ENCODE assay signal across 24 mouse cellular contexts in the genomic region with DNA sequence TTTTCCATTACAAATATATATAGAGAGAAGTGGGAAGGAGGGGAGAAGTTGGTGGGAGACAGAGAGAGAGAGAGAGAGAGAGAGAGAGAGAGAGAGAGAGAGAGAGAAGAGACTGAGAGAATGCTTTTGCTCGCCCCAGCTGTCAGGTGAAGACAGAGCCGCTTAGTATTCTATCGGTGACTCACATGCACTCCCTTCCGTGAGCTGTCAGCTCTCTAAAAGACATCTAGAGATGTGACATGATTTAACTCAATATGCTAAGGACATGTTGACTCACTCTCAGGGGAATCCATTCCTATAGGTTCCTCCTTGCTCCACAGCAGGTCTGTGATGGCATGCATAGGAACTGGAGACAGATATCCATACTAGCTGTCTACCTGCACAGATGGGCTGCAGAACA.
DNase-seq lines count a peak whose midpoint lies in the region; ATAC-seq and TF ChIP-seq lines count a peak whose summit lies in the region.
"Had no signal": no experiment of that assay in that cellular context is flagged by ENCODE, and none has a peak within 500 bp of the region (broad histone marks: within the 10 kb centered on the region; RNA-seq: fewer than 3 reads in every experiment).

No protein-coding gene starts in this region.

- no peak overlapping the region for H3K4me2 ChIP-seq in forebrain, postnatal 0 days (ENCODE audit: low read depth)
- H3K4me2 ChIP-seq in hindbrain, postnatal 0 days (ENCODE audit: low read depth, low read length), result no peak overlapping the region
- H3K4me2 ChIP-seq in hindbrain, embryonic 13.5 days, result no peak overlapping the region
- no peak overlapping the region for H3K4me2 ChIP-seq in midbrain, embryonic 16.5 days (ENCODE audit: low read length)
- H3K4me2 ChIP-seq in midbrain, embryonic 14.5 days (ENCODE audit: low read length), result no peak overlapping the region
- H3K4me2 ChIP-seq: embryonic facial prominence, embryonic 12.5 days; embryonic facial prominence, embryonic 15.5 days; forebrain, embryonic 12.5 days; heart, embryonic 11.5 days; hindbrain, embryonic 14.5 days; intestine, embryonic 15.5 days had no signal

- peak; percentile 79; the same call in 1 of the 2 replicates for ATAC-seq in forebrain, postnatal 0 days
- no peak for ATAC-seq in hindbrain, postnatal 0 days
- no peak for ATAC-seq in hindbrain, embryonic 13.5 days (ENCODE audit: low FRiP score)
- ATAC-seq in midbrain, embryonic 16.5 days, result peak; percentile 67; the same call in 1 of the 2 replicates
- ATAC-seq in midbrain, embryonic 14.5 days (ENCODE audit: low FRiP score, low TSS enrichment), result no peak
- ATAC-seq: CD4-positive, CD25-positive, alpha-beta regulatory T cell, adult 4 months; intestine, embryonic 15.5 days had no signal

- no peak overlapping the region for H3K9ac ChIP-seq in forebrain, postnatal 0 days
- no peak overlapping the region for H3K9ac ChIP-seq in hindbrain, postnatal 0 days (replicated peaks; ENCODE audit: low read length)
- no peak overlapping the region for H3K9ac ChIP-seq in hindbrain, embryonic 13.5 days
- no peak overlapping the region for H3K9ac ChIP-seq in midbrain, embryonic 16.5 days (ENCODE audit: low read depth, low read length)
- no peak overlapping the region for H3K9ac ChIP-seq in midbrain, embryonic 14.5 days (replicated peaks; ENCODE audit: low read length)
- H3K9ac ChIP-seq: embryonic facial prominence, embryonic 12.5 days; embryonic facial prominence, embryonic 15.5 days; forebrain, embryonic 12.5 days; hindbrain, embryonic 14.5 days; intestine, embryonic 15.5 days had no signal

- no peak for TF ChIP-seq CTCF in forebrain, postnatal 0 days (IDR thresholded peaks at IDR 0.05; ENCODE audit: low read depth)
- TF ChIP-seq CTCF in hindbrain, postnatal 0 days (IDR thresholded peaks at IDR 0.05; ENCODE audit: low read depth), result no peak

- no peak overlapping the region for H3K4me3 ChIP-seq in forebrain, postnatal 0 days (ENCODE audit: low read depth, low read length)
- H3K4me3 ChIP-seq in forebrain, embryonic 10.5 days, result no peak overlapping the region
- H3K4me3 ChIP-seq in hindbrain, postnatal 0 days (ENCODE audit: low read length), result no peak overlapping the region
- H3K4me3 ChIP-seq in hindbrain, embryonic 13.5 days, result no peak overlapping the region
- H3K4me3 ChIP-seq in midbrain, embryonic 16.5 days (ENCODE audit: low read depth, low read length), result no peak overlapping the region
- no peak overlapping the region for H3K4me3 ChIP-seq in midbrain, embryonic 14.5 days (replicated peaks; ENCODE audit: low read depth, low read length)
- H3K4me3 ChIP-seq: embryonic facial prominence, embryonic 12.5 days; embryonic facial prominence, embryonic 15.5 days; forebrain, embryonic 12.5 days; gastrocnemius, adult 2 months; intestine, embryonic 15.5 days had no signal

- no peaks in the 10 kb centered on the region for H3K4me1 ChIP-seq in forebrain, postnatal 0 days (ENCODE audit: insufficient read depth)
- no peaks in the 10 kb centered on the region; the same call in 1 of the 2 replicates for H3K4me1 ChIP-seq in forebrain, embryonic 10.5 days
- no peaks in the 10 kb centered on the region for H3K4me1 ChIP-seq in hindbrain, postnatal 0 days (ENCODE audit: insufficient read depth, low read length)
- H3K4me1 ChIP-seq in hindbrain, embryonic 13.5 days (replicated peaks), result no peaks in the 10 kb centered on the region
- no peaks in the 10 kb centered on the region for H3K4me1 ChIP-seq in midbrain, embryonic 16.5 days (ENCODE audit: control insufficient read depth, insufficient read depth, low read length)
- no peaks in the 10 kb centered on the region for H3K4me1 ChIP-seq in midbrain, embryonic 14.5 days (ENCODE audit: control insufficient read depth, insufficient read depth, low read length)
- H3K4me1 ChIP-seq: embryonic facial prominence, embryonic 12.5 days; embryonic facial prominence, embryonic 15.5 days; forebrain, embryonic 12.5 days; intestine, embryonic 15.5 days had no signal

- DNase-seq in forebrain, postnatal 0 days, result no peak
- no peak for DNase-seq in forebrain, embryonic 10.5 days (ENCODE audit: extremely low spot score, low spot score)
- DNase-seq in hindbrain, postnatal 0 days (ENCODE audit: low spot score), result peak; percentile 2
- DNase-seq in midbrain, embryonic 14.5 days, result no peak
- peak; percentile 27 for DNase-seq in telencephalon, adult 2 months (ENCODE audit: low read depth, low spot score)
- DNase-seq in cerebellum, adult 9-10 months, result no peak
- DNase-seq: adrenal gland, adult 2 months; adrenal gland, postnatal 14 days; cerebellum, adult 18-20 months; cerebellum, adult 9-11 months; cerebellum, postnatal 25 days; gastrocnemius, adult 2 months; gastrocnemius, postnatal 14 days; heart, adult 11 months; kidney, adult 11 months had no signal

- no peak overlapping the region for H3K27ac ChIP-seq in forebrain, postnatal 0 days (ENCODE audit: low read depth, low read length)
- no peak overlapping the region for H3K27ac ChIP-seq in forebrain, embryonic 10.5 days
- no peak overlapping the region for H3K27ac ChIP-seq in hindbrain, postnatal 0 days
- no peak overlapping the region for H3K27ac ChIP-seq in hindbrain, embryonic 13.5 days
- H3K27ac ChIP-seq in midbrain, embryonic 16.5 days (ENCODE audit: low read length), result no peak overlapping the region
- H3K27ac ChIP-seq in midbrain, embryonic 14.5 days (replicated peaks; ENCODE audit: low read depth, low read length), result no peak overlapping the region
- H3K27ac ChIP-seq: embryonic facial prominence, embryonic 12.5 days; embryonic facial prominence, embryonic 15.5 days; forebrain, embryonic 12.5 days; gastrocnemius, adult 2 months; hindbrain, embryonic 14.5 days; intestine, embryonic 15.5 days had no signal

- 69% methylated on average over 4 of the region's 4 CpGs for WGBS in forebrain, postnatal 0 days
- 84% methylated on average over 4 of the region's 4 CpGs for WGBS in forebrain, embryonic 10.5 days
- WGBS in hindbrain, postnatal 0 days, result 53% methylated on average over 4 of the region's 4 CpGs
- 60% methylated on average over 4 of the region's 4 CpGs for WGBS in hindbrain, embryonic 13.5 days
- WGBS in midbrain, embryonic 16.5 days, result 61% methylated on average over 4 of the region's 4 CpGs
- 58% methylated on average over 4 of the region's 4 CpGs for WGBS in midbrain, embryonic 14.5 days

- H3K27me3 ChIP-seq in forebrain, postnatal 0 days (ENCODE audit: insufficient read depth, low read length), result no peaks in the 10 kb centered on the region
- no peaks in the 10 kb centered on the region for H3K27me3 ChIP-seq in forebrain, embryonic 10.5 days (ENCODE audit: poor library complexity, severe bottlenecking)
- no peaks in the 10 kb centered on the region for H3K27me3 ChIP-seq in hindbrain, postnatal 0 days (ENCODE audit: insufficient read depth, low read length)
- no peaks in the 10 kb centered on the region for H3K27me3 ChIP-seq in hindbrain, embryonic 13.5 days
- H3K27me3 ChIP-seq in midbrain, embryonic 16.5 days (ENCODE audit: control insufficient read depth, insufficient read depth, low read depth, low read length), result no peaks in the 10 kb centered on the region
- no peaks in the 10 kb centered on the region for H3K27me3 ChIP-seq in midbrain, embryonic 14.5 days (ENCODE audit: control insufficient read depth, insufficient read depth, low read length)
- H3K27me3 ChIP-seq: embryonic facial prominence, embryonic 12.5 days; embryonic facial prominence, embryonic 15.5 days; forebrain, embryonic 12.5 days; intestine, embryonic 15.5 days had no signal

- H3K9me3 ChIP-seq in forebrain, postnatal 0 days (ENCODE audit: low read length), result no peaks in the 10 kb centered on the region
- no peaks in the 10 kb centered on the region for H3K9me3 ChIP-seq in forebrain, embryonic 10.5 days
- H3K9me3 ChIP-seq in hindbrain, postnatal 0 days (ENCODE audit: low read length), result no peaks in the 10 kb centered on the region
- H3K9me3 ChIP-seq in hindbrain, embryonic 13.5 days, result no peaks in the 10 kb centered on the region
- no peaks in the 10 kb centered on the region for H3K9me3 ChIP-seq in midbrain, embryonic 16.5 days (replicated peaks; ENCODE audit: control insufficient read depth, low read length, poor library complexity, severe bottlenecking)
- H3K9me3 ChIP-seq in midbrain, embryonic 14.5 days (ENCODE audit: control insufficient read depth, low read length), result no peaks in the 10 kb centered on the region
- H3K9me3 ChIP-seq: embryonic facial prominence, embryonic 12.5 days; embryonic facial prominence, embryonic 15.5 days; forebrain, embryonic 12.5 days; intestine, embryonic 15.5 days had no signal

- no peaks in the 10 kb centered on the region for H3K36me3 ChIP-seq in forebrain, postnatal 0 days (ENCODE audit: insufficient read depth)
- no peaks in the 10 kb centered on the region for H3K36me3 ChIP-seq in forebrain, embryonic 10.5 days (replicated peaks)
- H3K36me3 ChIP-seq in hindbrain, postnatal 0 days (ENCODE audit: insufficient read depth, low read length), result no peaks in the 10 kb centered on the region
- no peaks in the 10 kb centered on the region for H3K36me3 ChIP-seq in hindbrain, embryonic 13.5 days
- H3K36me3 ChIP-seq in midbrain, embryonic 16.5 days (ENCODE audit: control insufficient read depth, insufficient read depth, low read length), result no peaks in the 10 kb centered on the region
- no peaks in the 10 kb centered on the region for H3K36me3 ChIP-seq in midbrain, embryonic 14.5 days (ENCODE audit: control insufficient read depth, insufficient read depth, low read length)
- H3K36me3 ChIP-seq: embryonic facial prominence, embryonic 12.5 days; embryonic facial prominence, embryonic 15.5 days; forebrain, embryonic 12.5 days; intestine, embryonic 15.5 days had no signal

Comparison
In these comparisons a context has a peak if more than half of its experiments do, and no peak if none do; other contexts are left out.
1. ATAC-seq: peak in forebrain, postnatal 0 days (single experiment) and midbrain, embryonic 16.5 days (single experiment); none in hindbrain, postnatal 0 days (single experiment), hindbrain, embryonic 13.5 days (single experiment) and midbrain, embryonic 14.5 days (single experiment).
2. DNase-seq: peak in hindbrain, postnatal 0 days (single experiment) and telencephalon, adult 2 months (single experiment); none in forebrain, postnatal 0 days (single experiment), forebrain, embryonic 10.5 days (single experiment), midbrain, embryonic 14.5 days (single experiment) and cerebellum, adult 9-10 months (single experiment).